Mouse (Mus musculus): Measurements from ENCODE around the gene Ciita.

Ciita gene

DNA sequence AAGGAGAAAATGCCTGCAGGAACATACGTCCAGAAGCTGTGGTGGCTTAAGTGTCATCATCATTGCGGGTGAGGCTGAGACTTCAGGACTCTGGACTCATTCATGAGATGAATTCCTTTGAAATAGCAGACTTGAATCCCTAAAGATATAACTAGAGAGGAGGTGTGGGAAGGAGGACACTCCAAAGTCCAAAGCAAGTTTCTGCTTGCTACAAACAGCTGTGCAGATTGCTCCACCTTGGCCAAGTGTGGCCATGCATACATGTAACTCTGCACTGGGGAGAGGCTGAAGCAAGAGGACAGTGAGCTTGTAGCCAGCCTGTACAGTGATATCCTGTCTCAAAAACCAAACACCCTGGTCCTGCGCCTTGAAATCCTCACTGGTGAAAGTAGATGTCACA, 7.9 kb upstream of the Ciita start:
- DNase-seq (ENCODE audit: low read depth, low spot score) = no peak

DNA sequence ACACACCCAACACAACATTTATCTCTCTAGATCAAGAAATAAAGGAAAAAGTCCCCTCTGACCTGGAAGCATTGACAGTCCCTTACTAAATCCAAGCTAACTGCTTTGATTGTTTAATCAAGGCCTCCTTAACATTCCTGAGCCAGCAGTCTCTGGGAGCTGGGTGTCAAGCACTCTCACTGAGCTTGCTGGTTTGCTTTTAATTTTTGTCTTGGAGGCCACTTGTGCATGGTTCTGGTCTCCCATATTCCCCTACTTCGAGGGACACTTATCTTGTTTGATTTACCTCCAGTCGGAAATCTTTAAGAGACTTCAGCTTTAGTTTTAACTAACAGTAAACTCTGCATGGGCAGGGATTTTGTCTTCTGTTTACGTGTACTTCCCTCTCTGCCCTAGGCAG, 4.9 kb upstream of the Ciita start:
- DNase-seq (ENCODE audit: low read depth, low spot score) = no peak

DNA sequence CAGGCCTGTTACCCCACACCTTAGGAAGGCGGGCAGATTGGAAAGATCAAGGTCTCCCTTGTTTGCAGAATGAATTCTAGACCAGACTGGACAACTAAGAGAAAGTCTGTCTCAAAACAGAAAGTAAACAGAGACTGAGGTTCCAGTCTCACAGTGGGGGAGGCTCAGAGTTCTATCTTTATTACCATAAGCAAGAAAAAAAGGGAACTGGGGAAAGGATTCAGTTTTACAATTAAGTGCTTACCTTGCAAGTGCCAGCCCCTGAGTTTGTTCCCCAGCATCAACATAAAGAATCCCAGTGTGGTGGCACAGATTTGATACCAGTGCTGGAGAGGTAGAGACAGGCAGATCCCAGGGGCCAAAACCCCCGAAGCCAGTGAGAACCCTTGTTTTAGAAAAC, 3.9 kb upstream of the Ciita start:
- DNase-seq (ENCODE audit: low read depth, low spot score) = no peak

DNA sequence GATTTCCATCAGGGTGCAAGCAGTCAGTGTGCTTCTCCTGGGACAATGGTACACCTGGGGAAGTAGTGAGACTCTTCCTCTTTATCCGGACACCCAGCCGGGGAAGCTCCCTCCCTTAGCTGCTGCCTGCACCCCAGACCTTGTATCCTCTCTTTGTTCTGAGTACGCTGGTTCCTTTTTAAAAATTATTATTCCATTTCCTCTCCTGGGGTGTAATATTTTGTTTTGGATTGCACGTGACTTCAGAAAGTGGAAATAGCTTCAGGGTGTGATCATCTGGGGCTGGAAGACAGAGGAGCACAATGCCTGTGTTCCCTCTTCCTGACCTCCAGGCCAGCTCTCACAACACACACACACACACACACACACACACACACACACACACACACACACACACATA, 2.5 kb downstream of the Ciita start:
- no peak for DNase-seq (ENCODE audit: low read depth, low spot score)

DNA sequence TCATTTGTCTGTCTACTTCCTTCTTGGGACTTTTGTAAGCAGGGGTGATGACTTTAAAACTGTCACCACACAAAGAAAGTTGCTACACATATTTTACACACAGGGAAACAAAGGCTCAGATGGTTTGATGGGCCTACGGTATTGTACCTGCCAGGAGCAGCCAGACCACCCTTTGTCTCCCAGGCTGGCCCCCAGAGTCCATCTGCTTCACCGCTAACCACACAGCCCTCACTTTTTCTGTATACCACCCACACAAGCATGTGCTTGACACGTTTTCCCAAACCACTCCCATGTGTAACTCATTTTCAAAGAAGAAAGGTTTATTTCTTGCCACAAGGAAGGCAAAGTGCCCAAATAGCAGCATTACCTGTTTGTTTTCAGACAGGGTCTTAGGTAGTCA, 7.1 kb downstream of the Ciita start:
- DNase-seq (ENCODE audit: low read depth, low spot score) = no peak

DNA sequence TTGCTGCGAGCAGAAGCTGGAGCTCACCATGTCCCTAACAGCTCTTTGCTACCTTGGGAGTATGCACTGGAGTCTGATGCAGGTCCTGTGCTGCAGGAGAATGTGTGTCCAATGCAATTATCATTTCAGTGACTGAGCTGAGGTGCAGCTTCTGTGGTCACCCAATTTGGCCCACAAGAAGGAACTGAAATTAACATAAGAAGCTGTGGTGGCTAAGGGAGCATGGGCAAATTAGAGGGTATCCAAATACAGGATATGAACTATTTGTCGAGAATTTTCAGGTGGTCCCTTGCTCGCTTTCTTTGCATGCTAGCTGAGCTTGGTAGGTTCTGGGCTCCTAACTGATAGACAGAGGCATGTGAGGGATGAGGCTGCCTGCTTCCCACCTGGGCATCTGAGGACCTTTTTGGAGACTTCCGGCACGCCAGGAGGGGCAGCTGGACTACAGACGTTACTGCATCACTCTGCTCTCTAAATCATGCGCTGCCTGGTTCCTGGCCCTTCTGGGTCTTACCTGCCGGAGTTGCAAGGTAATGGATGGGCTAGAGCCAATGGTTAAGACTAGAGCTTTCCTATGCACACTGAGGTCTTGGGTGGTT, 8.1 kb downstream of the Ciita start:
- DNase-seq (ENCODE audit: low read depth, low spot score) = no peak

DNA sequence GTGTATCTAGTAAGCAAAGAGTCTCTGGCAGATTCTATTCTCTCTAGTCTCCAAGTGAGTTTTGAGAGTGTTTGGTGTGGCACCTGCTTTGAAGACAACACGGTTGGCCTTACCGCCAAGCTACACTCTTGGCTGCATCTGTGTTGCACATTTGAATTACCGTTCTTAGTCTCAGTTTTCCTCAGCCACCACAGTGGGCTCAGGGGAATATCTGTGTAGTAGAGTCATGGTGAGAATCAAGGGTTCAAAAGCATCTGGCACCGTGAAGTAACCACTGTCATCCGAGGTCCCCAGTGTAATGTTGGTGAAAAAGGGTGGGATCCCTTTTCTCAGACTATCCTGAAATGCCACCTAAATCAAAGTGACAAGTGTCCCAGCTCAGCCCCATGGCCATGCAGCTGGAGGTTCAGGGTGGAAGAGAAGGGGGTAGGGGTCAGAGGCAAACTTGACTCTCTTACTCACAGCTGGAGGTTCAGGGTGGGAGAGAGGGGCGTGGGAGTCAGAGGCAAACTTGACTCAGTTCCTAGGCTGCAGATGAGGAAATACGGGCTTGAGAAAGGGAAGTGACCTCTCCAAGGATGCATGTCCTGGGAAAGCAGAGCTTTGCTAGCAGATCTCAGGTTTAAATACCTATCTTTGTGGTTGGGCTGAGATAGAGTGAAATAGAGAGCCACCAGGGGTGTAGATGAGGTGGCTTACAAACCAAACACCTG, 9.1 kb downstream of the Ciita start:
- no peak for DNase-seq (ENCODE audit: low read depth, low spot score)

DNA sequence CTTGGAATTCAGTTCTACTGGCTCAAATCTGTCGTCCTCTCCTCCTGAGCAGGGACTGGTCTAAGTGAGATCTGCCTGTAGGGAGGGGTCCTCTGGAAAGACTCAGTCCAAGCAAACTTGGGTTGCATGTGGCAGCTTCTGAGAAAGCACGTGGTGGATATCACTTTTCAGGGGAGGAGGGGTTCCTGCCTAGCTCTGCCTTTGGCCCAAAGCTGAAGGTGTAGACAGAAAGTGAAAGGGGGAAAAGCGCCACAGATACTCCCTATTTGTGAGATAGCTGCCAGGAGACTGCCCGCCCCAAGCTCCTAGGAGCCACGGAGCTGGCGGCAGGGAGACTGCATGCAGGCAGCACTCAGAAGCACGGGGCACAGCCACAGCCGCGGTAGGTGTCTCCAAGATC, 9.6 kb downstream of the Ciita start:
- peak; percentile 38 for DNase-seq (ENCODE audit: low read depth, low spot score)

DNA sequence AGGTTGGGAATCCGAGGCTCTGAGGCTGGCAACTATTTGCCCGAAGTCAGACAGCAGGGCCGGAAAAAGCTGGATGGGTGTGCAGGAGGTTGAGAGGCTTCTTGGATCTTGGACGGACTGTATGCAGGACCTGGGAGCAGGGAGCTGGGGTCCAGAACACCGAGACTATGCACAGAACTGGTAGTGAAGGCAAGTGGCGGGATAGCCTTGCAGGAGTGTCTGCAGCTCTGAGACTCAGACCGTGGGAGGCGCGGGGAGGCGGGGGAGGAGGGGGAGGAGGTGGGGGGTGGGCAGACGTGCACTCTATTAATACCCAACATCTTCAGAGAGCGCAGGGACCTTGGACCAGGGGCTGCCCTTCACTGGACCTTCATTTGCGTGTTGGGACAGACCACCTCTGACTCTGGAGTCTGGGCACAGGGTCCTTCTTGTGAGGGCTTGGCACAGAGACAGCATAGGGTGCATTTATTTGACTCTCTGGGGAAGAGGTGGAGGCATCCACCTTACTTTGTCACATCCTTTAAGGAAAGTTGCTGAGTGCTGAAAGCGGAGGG, 10.1 kb downstream of the Ciita start:
- DNase-seq (ENCODE audit: low read depth, low spot score) = no peak

DNA sequence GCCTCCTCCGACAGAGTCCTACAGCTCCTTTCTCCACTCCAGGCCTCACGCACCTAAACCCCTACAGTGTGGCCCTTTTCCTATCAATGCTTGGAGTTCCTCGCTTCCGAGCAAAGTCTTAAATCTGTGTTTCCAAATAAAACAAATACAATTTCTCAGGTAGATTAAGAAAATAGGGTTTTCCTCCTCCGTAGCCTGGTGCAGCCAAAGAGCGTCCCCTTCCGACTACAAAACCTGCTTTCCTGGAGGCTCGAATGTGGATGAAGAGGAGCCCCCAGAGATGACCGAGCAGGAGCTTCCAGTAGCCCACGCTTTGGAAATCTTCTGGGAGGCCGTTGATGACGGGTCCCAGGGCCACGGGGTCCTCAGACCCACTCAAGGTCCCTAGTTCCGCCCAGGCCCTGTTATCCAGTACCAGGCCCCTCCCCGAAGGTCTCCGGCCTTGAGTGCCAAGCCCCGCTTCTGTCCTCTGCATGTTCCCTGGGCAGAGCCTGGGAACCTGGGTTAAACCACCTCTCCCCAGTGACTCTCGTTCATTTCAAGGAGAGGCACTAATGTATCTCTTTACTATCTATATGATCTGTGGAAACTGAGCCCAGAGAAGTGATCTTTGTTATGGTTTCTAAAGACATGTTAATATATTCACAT, 10.8 kb downstream of the Ciita start:
- DNase-seq (ENCODE audit: low read depth, low spot score) = no peak

DNA sequence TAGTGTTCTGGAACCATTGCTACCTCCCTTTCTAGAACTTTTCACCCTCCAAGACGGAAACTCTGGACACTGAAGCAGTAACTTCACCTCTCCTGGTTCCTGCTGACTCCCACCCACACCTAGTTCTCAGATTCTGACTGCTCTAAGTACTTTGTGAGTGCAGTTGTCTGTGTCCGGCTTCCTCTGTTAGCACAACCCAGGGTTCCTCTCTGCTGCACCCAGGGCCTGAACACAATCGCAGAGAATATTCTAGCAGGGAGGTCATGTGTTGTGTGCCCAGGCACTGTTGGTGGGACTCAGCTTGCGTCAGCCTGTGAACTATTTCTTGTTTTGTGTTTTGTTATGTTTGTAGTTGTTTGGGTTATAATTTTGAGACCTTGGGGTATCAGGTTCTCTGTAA, 11.9 kb downstream of the Ciita start:
- no peak for DNase-seq (ENCODE audit: low read depth, low spot score)

DNA sequence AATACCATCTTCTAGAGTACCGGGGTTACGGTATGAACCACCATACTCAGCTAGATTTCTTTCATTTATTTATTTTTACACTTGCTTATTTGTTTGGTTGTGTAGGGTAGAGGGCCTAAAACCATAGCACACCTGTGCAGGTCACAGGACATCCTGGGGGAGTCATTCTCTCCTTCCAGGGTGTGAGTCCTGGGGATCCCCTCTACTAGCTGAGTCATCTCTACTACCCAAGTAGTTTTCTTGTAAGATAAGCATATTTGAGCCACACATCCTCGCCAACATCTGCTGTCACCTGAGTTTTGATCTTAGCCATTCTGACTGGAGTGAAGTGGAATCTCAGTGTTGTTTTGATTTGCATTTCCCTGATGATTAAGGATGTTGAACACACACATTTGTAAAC, 12.7 kb downstream of the Ciita start:
- DNase-seq (ENCODE audit: low read depth, low spot score) = no peak

DNA sequence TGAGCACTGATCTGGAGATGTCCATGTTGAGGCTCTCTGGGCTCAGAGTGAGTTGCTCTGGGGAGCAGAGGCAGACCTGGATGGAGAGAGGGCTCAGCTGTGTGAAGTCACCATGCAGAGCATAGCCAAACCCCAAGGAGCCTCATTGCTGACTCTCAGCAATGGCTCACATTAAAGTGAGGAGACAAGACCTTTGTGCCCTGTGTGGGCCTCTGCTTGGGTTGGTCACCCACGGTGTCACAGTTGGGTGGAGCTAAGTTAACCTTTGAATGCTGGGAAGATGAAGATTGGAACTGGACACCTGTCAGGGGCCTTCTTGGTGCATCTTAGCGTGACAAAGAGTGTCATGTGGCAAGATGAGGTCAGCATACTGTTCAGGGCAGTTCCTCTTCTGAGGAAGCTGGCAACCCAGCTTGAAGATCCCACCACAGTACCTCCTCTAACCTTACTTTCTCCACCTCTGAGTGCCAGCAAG, 16.0 kb downstream of the Ciita start:
- DNase-seq (ENCODE audit: low read depth, low spot score) = no peak

DNA sequence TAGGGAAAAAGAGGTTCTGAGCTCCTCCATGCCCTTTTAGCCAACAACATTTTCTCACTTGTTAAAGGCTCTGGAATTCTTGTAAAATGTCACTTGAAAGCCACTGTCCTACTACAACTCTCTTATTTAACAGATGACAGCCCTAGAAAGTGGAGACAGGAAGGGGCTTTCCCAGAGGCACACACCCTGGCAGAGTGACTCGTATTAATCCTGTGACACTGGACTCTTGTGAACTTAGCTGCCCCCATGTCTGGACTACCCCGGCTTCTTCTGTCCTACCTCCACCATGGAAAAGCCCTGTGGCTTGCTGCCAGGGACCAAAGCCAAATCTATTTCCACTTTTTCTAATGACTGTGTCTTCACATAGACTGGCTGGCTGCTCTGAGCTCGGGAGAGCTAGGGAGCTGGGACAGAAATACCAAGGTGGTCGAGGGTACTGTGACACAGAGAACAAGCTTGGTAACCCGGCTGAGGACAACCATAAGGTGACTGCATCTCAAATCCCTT, 18.3 kb downstream of the Ciita start:
- no peak for DNase-seq (ENCODE audit: low read depth, low spot score)

DNA sequence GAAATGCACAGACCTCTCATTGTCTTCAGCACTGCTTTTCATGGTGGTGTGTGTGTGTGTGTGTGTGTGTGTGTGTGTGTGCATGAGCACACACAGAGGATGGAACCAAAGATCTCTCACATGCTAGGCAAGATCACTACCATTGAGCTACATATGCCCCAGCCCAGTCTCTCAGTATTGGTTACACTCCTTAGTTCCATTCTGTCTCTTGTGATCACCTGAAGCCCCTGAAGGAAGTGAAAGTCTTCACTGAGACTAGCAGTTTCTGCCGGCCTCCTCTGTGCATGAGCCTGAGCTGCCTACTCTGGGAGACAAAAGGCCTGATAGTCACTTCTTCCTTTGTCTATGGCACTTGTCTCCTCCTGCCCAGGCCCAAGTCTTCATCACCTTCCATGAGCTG, 19.3 kb downstream of the Ciita start:
- no peak for DNase-seq (ENCODE audit: low read depth, low spot score)

DNA sequence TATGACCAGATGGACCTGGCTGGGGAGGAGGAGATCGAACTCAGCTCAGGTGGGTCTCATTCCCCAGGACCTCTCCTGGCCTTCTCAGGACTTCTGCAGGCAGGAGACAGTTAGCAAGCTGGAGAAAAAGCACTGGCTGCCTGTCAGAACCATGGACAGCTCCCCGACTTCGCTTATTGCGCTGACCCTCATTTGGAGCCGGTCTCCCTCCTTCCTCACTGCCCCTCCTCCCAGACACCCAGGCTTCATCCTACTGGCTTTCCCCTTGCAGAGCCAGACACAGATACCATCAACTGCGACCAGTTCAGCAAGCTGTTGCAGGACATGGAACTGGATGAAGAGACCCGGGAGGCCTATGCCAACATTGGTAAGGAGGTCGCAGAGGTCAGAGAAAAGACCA, 22.0 kb downstream of the Ciita start:
- DNase-seq (ENCODE audit: low read depth, low spot score) = peak; percentile 77

DNA sequence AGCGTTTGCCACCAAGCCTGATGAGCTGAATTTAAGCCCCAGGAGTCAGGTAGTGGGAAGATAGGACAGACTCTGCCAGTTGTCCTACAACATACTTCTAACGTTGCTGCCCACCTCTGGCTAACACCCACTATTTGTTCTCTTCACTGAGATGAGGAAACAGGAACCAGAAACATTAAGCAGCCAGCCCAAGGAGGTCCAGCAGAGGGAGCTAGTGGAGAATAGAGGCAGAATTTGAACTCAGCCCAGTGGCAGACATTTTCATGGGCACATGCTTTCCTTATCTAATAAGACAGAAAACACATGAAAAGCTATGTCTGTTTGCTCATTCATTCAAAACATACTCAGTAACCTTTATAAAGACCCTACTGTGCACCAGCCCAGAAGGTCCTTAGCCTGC, 23.2 kb downstream of the Ciita start:
- no peak for DNase-seq (ENCODE audit: low read depth, low spot score)

DNA sequence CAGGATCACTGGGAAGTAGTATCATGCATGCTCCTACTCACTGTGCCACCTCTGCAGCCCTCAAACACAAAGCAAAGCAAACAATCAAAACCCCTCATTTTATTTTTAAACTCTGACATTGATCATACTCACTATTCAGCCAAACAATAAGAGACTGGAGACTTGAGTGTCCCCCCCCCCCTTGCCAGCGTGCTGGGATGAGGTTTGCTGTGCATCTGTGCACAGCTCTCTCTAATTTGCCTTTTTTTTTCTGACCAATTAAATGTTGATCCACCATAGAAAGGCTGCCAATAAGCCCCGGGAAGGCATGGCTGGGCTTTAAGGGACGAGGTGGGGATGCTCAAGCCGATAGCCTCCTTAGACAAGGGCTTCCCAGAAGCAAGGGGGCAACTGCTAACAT, 27.6 kb downstream of the Ciita start:
- DNase-seq (ENCODE audit: low read depth, low spot score) = no peak

DNA sequence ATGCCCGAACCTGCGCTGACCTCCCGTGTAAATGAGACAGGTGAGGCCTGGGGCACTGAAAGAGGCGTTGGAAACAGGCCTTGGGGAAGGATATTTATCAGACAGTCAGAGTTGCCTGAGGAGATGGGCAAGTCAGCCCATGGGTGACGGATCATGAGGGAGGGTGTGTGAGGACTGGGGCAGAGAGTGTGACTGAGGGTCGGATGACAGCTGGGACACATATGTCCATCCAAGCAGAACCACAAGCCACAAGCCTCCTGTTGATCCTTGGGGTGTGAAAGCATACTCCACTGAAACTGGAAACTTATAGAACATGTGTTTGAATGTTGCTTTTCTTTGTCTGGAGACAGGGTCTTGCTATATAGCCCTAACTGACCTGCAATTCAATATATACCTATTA, 28.8 kb downstream of the Ciita start:
- no peak for DNase-seq (ENCODE audit: low read depth, low spot score)

DNA sequence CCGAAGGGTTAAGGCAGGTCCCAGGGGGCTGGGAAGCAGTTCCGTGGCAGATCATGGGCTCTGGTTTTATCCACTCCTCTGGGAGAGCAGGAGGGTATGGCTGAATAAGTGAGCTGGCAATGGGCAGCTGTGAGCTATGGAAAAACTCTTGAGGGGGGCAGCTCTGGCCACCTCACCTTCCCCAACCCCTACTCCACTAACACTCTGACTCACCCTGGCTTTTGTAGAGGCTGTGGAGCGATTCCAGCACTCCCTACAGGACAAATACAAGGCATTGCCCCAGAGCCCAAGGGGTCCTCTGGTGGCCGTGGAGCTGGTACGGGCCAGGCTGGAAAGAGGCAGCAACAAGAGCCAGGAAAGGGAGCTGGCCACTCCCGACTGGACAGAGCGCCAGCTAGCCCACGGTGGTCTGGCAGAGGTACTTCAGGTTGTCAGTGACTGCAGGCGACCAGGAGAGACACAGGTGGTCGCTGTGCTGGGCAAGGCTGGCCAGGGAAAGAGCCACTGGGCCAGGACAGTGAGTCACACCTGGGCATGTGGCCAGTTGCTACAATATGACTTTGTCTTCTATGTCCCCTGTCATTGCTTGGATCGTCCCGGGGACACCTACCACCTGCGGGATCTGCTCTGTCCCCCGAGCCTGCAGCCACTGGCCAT, 30.7 kb downstream of the Ciita start:
- no peak for DNase-seq (ENCODE audit: low read depth, low spot score)

DNA sequence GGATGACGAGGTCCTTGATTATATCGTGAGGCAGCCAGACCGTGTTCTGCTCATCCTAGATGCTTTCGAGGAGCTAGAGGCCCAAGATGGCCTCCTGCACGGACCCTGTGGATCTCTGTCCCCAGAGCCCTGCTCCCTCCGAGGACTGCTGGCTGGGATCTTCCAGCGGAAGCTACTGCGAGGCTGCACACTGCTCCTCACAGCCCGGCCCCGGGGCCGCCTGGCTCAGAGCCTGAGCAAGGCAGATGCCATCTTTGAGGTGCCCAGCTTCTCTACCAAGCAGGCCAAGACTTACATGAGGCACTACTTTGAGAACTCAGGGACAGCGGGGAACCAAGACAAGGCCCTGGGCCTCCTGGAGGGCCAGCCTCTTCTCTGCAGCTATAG, 31.3 kb downstream of the Ciita start:
- no peak for DNase-seq (ENCODE audit: low read depth, low spot score)

DNA sequence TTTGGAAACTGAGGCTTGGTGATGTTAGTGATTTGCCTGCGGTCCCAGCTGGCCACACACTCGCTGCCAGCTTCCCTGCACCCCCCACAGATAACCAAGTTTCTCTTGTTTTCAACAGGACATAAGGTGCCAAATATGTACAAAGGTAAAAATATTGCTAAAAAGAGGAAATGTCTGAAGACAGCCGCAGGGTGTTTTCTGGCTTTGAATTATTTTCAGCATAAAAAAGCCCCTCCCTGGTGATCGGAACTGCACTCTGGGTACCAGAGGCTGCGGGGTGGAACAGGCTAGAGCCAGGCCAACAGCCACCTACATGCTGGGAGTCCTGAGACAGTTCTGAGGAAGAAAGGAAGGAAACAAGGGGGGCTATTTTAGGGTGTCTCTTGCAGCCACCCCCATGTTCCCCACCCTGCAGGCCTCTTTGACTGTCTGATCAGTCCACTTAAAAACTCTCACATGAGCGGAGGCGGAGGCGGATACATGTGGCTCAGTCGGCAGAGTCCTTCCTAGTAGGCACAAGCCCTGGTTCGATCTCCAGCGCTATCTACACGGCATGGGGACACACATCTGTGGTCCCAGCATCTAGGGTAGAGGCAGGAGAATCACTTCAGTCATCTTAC, 36.2 kb downstream of the Ciita start:
- no peak for DNase-seq (ENCODE audit: low read depth, low spot score)

All from ZHBTc4 (cell line).